Mouse (Mus musculus): ENCODE results near the gene Pole4. TPM values are rescaled to one million over a fixed set of nuclear protein-coding genes. Genes with fewer than 3 reads are reported as not detected.

Pole4 gene
- polyA plus RNA-seq, 1 experiment = 54.0 TPM

GRCm38 (mm10) chr6:82727206-82727605 lies 22.0 kb upstream of the Pole4 start:
- H3K9me3 ChIP-seq (replicated peaks; ENCODE audit: control insufficient read depth, insufficient read depth, low read length, poor library complexity, severe bottlenecking) = no peaks in the 10 kb centered on the region
- no peak for TF ChIP-seq EP300 (IDR thresholded peaks at IDR 0.05; ENCODE audit: insufficient read depth, low read depth, low read length)
- TF ChIP-seq CTCF (IDR thresholded peaks at IDR 0.05; ENCODE audit: low read depth, low read length) = no peak
- TF ChIP-seq POLR2A (IDR thresholded peaks at IDR 0.05; ENCODE audit: insufficient read depth, low read length) = no peak
- no peaks in the 10 kb centered on the region for H3K27me3 ChIP-seq (ENCODE audit: control insufficient read depth, insufficient read depth, low read length, poor library complexity, severe bottlenecking)
- H3K9ac ChIP-seq (ENCODE audit: low read depth, poor library complexity, severe bottlenecking) = no peak overlapping the region
- peaks cover 2% of the 10 kb centered on the region for H3K4me1 ChIP-seq (ENCODE audit: control insufficient read depth, insufficient read depth, low read length)
- no peak overlapping the region for H3K4me3 ChIP-seq (ENCODE audit: low read depth, low read length)
- peaks cover 68% of the 10 kb centered on the region for H3K36me3 ChIP-seq (ENCODE audit: control insufficient read depth, insufficient read depth, low read length, poor library complexity, severe bottlenecking)
- no peak overlapping the region for H3K27ac ChIP-seq (ENCODE audit: insufficient read depth, low read length)

GRCm38 (mm10) chr6:82723321-82723720 lies 18.2 kb upstream of the Pole4 start:
- Histone ChIP-seq H3K4me1 (ENCODE audit: control insufficient read depth, insufficient read depth, low read length) (peaks cover 2% of the 10 kb centered on the region), H3K9me3 (replicated peaks; ENCODE audit: control insufficient read depth, insufficient read depth, low read length, poor library complexity, severe bottlenecking) (no peaks in the 10 kb centered on the region), H3K27me3 (ENCODE audit: control insufficient read depth, insufficient read depth, low read length, poor library complexity, severe bottlenecking) (no peaks in the 10 kb centered on the region), H3K9ac (ENCODE audit: low read depth, poor library complexity, severe bottlenecking) (no peak overlapping the region), H3K36me3 (ENCODE audit: control insufficient read depth, insufficient read depth, low read length, poor library complexity, severe bottlenecking) (peaks cover 33% of the 10 kb centered on the region), H3K27ac (ENCODE audit: insufficient read depth, low read length) (peak overlapping the region; percentile 79), H3K4me3 (ENCODE audit: low read depth, low read length) (no peak overlapping the region)
- peak; percentile 77; the same call in 1 of the 2 replicates for TF ChIP-seq EP300 (IDR thresholded peaks at IDR 0.05; ENCODE audit: insufficient read depth, low read depth, low read length)
- TF ChIP-seq POLR2A (IDR thresholded peaks at IDR 0.05; ENCODE audit: insufficient read depth, low read length) = no peak
- TF ChIP-seq CTCF (IDR thresholded peaks at IDR 0.05; ENCODE audit: low read depth, low read length) = no peak

- Histone ChIP-seq H3K4me3 (ENCODE audit: low read depth, low read length) (no peak overlapping the region), H3K27ac (ENCODE audit: insufficient read depth, low read length) (no peak overlapping the region), H3K27me3 (ENCODE audit: control insufficient read depth, insufficient read depth, low read length, poor library complexity, severe bottlenecking) (no peaks in the 10 kb centered on the region), H3K9me3 (replicated peaks; ENCODE audit: control insufficient read depth, insufficient read depth, low read length, poor library complexity, severe bottlenecking) (no peaks in the 10 kb centered on the region), H3K4me1 (ENCODE audit: control insufficient read depth, insufficient read depth, low read length) (peaks cover 3% of the 10 kb centered on the region), H3K9ac (ENCODE audit: low read depth, poor library complexity, severe bottlenecking) (no peak overlapping the region), H3K36me3 (ENCODE audit: control insufficient read depth, insufficient read depth, low read length, poor library complexity, severe bottlenecking) (no peaks in the 10 kb centered on the region)
- TF ChIP-seq POLR2A (IDR thresholded peaks at IDR 0.05; ENCODE audit: insufficient read depth, low read length) (no peak), CTCF (IDR thresholded peaks at IDR 0.05; ENCODE audit: low read depth, low read length) (no peak), EP300 (IDR thresholded peaks at IDR 0.05; ENCODE audit: insufficient read depth, low read depth, low read length) (no peak)
Observed at GRCm38 (mm10) chr6:82716126-82716525, 11.0 kb upstream of the Pole4 start.

- peaks cover 3% of the 10 kb centered on the region for H3K4me1 ChIP-seq (ENCODE audit: control insufficient read depth, insufficient read depth, low read length)
- H3K9ac ChIP-seq (ENCODE audit: low read depth, poor library complexity, severe bottlenecking) = no peak overlapping the region
- H3K27me3 ChIP-seq (ENCODE audit: control insufficient read depth, insufficient read depth, low read length, poor library complexity, severe bottlenecking) = no peaks in the 10 kb centered on the region
- no peak overlapping the region for H3K4me3 ChIP-seq (ENCODE audit: low read depth, low read length)
- H3K9me3 ChIP-seq (replicated peaks; ENCODE audit: control insufficient read depth, insufficient read depth, low read length, poor library complexity, severe bottlenecking) = no peaks in the 10 kb centered on the region
- H3K36me3 ChIP-seq (ENCODE audit: control insufficient read depth, insufficient read depth, low read length, poor library complexity, severe bottlenecking) = no peaks in the 10 kb centered on the region
- no peak overlapping the region for H3K27ac ChIP-seq (ENCODE audit: insufficient read depth, low read length)
- TF ChIP-seq CTCF (IDR thresholded peaks at IDR 0.05; ENCODE audit: low read depth, low read length) (no peak), POLR2A (IDR thresholded peaks at IDR 0.05; ENCODE audit: insufficient read depth, low read length) (no peak), EP300 (IDR thresholded peaks at IDR 0.05; ENCODE audit: insufficient read depth, low read depth, low read length) (no peak)
Observed at GRCm38 (mm10) chr6:82715653-82716052, 10.5 kb upstream of the Pole4 start.

- H3K27ac ChIP-seq (ENCODE audit: insufficient read depth, low read length) = no peak overlapping the region
- peaks cover 3% of the 10 kb centered on the region for H3K4me1 ChIP-seq (ENCODE audit: control insufficient read depth, insufficient read depth, low read length)
- H3K27me3 ChIP-seq (ENCODE audit: control insufficient read depth, insufficient read depth, low read length, poor library complexity, severe bottlenecking) = no peaks in the 10 kb centered on the region
- H3K9ac ChIP-seq (ENCODE audit: low read depth, poor library complexity, severe bottlenecking) = no peak overlapping the region
- H3K9me3 ChIP-seq (replicated peaks; ENCODE audit: control insufficient read depth, insufficient read depth, low read length, poor library complexity, severe bottlenecking) = no peaks in the 10 kb centered on the region
- no peak overlapping the region for H3K4me3 ChIP-seq (ENCODE audit: low read depth, low read length)
- no peak for TF ChIP-seq EP300 (IDR thresholded peaks at IDR 0.05; ENCODE audit: insufficient read depth, low read depth, low read length)
- no peaks in the 10 kb centered on the region for H3K36me3 ChIP-seq (ENCODE audit: control insufficient read depth, insufficient read depth, low read length, poor library complexity, severe bottlenecking)
Observed at GRCm38 (mm10) chr6:82715253-82715652, 10.1 kb upstream of the Pole4 start.

GRCm38 (mm10) chr6:82714841-82715240 lies 9.7 kb upstream of the Pole4 start:
- no peak overlapping the region for H3K27ac ChIP-seq (ENCODE audit: insufficient read depth, low read length)
- no peak overlapping the region for H3K9ac ChIP-seq (ENCODE audit: low read depth, poor library complexity, severe bottlenecking)
- no peak for TF ChIP-seq EP300 (IDR thresholded peaks at IDR 0.05; ENCODE audit: insufficient read depth, low read depth, low read length)
- TF ChIP-seq POLR2A (IDR thresholded peaks at IDR 0.05; ENCODE audit: insufficient read depth, low read length) = no peak
- no peaks in the 10 kb centered on the region for H3K9me3 ChIP-seq (replicated peaks; ENCODE audit: control insufficient read depth, insufficient read depth, low read length, poor library complexity, severe bottlenecking)
- no peaks in the 10 kb centered on the region for H3K27me3 ChIP-seq (ENCODE audit: control insufficient read depth, insufficient read depth, low read length, poor library complexity, severe bottlenecking)
- no peak overlapping the region for H3K4me3 ChIP-seq (ENCODE audit: low read depth, low read length)
- peaks cover 3% of the 10 kb centered on the region for H3K4me1 ChIP-seq (ENCODE audit: control insufficient read depth, insufficient read depth, low read length)
- H3K36me3 ChIP-seq (ENCODE audit: control insufficient read depth, insufficient read depth, low read length, poor library complexity, severe bottlenecking) = no peaks in the 10 kb centered on the region

Measured in ES-Bruce4 (cell line).